Mouse (Mus musculus): ENCODE measurements around the gene Ano10.
"Not testable (repeated sequence)": the region's sequence is repeated elsewhere in the genome, so short reads cannot be mapped to it uniquely, and the experiment has no call there.

The Ano10 gene

DNA sequence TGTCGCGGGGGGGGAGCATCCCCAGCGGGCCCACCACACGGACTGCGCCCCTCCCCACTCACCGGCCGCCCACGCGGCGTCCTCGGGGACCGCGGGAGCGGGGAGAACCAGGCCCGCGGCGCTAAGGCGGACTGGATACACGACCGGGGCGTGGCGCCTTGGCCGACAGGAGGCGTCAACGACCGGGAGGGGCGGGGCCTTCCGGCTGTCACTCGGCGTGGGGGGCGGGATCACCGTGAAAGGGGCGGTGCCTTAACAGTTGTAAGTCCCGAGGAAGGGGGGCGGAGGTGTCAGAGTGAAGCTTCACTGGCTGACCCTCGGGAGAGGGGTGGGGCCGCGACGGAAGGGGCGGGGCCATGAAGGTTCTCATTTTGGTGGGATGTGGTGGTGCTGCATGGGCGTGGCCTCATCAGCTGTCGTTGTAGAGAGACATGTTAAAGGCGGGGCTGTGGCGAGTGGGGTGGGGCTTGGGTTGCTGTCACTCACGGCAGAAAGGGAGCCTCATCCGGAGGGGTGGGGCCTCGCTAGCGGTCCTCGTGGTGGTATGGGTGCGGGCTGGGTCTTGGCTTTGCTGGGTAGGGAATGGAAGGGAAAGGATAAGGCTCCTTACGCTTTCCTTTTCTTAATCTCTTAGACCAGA lies at the start of gene Ano10:
TSS of gene Ano10 (minus strand) at position 182 of the 640 bp plus-strand sequence.
- peak; percentile 99 for DNase-seq (ENCODE audit: low read depth, low spot score)

DNA sequence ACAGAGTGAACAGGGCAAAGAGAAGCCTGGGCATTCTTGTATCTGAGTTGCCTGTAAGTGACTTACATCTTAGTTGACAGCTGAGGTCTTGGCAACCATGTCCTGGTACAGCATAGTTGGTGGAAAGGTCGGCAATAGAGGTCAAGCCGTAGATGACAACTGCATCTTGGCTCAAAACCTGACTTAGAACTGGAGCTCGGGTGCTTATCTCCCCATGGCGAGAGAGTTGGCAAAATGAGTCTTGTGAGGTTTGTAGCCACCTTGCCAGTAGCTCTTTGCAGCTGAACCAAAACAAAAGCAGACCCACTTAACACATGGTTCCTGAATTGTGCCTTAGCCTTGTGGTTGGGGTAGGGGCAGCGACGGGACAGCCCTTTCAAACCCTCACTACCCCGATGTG lies 49.2 kb upstream of the Ano10 start:
- no peak for DNase-seq (ENCODE audit: low read depth, low spot score)

DNA sequence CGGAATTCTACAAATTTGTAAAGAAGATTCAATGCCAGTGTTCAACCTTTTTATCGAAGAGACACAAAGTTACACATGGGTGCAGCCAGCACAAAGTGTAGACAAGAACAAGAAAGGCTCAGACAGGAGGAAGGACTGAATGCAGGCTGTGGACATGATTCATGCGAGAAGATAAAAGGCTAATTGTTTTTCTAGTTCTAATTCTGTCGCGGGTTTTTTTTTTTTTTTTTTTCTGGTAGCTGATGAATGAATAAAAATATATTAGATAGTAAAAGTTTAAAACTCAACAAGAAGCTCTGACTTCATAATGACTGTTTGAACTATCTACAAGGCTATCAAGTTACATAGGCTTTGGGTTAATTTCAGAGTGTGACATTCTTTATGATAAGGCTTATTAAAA lies 45.7 kb upstream of the Ano10 start:
- no peak for DNase-seq (ENCODE audit: low read depth, low spot score)

DNA sequence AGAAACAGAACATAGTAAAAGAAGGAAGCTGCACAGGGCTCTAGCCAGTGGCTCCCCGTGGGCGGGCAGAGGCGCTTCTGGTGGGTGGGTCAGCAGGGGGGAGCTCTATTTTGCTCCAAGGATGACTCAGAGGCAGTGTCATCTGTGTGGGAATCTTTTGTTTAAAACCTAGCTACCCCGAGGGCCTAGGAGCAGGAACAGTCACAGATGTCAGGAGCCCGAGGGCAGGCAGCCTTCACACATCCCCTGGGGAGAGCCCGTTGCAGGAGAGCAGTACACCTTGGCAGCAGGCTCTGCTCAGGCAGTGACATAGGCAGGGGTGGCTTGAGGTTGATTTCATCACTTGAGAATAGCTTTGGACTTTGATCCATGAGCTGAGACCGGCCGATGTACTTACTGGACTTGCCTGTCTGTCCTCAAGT lies 43.3 kb upstream of the Ano10 start:
- DNase-seq (ENCODE audit: low read depth, low spot score): peak; percentile 59

DNA sequence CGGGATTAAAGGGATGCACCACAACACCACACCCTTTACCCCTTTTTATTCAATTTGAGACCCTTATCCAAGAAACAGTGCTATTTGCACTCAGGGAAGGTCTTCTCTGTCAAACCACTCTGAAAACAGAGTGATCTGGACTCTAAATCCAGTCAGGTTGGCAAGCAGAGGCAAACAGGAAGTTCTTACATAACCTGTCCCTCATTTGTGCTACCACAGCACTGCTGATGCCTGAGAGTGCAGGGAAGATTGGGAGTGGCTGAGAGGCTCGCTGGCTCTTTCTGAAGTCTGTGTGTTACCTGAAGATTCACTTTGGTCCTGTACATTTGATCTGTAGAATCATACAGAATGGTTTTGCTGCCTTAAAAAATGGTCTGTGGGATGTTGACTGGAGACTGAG lies 42.5 kb upstream of the Ano10 start:
- peak; percentile 61 for DNase-seq (ENCODE audit: low read depth, low spot score)

DNA sequence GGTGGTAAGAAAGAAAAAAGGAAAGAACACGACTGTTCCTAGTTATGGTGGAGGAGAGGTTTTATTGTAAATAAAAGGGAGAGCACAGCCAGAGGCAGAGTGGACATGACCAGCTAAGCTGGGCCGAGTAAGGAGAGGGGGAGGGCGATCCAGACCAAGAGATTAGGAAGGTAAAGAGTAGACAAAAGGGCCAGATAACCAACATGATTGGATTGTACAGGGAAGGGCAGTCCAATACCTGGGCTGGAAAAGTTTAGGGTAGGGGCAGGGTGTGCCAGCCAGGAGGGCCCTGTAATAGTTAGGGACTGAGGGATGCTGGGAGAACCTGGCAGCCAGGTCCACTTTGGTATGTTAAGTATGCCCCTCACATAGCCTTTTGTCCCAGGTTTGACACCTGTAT lies 34.0 kb upstream of the Ano10 start:
- no peak for DNase-seq (ENCODE audit: low read depth, low spot score)

DNA sequence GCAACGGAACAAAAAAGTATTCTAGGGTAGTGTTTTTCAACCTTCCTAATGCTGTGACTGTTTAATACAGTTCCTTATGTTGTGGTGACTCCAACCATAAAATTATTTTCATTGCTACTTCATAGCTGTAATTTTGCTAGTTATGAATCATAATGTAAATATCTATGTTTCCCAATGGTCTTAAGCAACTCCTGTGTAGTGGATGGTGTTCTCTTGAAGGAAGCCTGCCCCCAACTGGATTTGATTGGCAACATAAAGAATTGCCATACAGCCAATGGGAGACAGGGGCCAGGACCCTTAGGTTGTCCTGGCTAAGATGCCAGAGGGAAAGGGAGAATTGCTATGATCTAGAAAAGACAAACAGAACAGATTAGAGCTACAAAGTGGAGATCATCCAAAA lies 31.8 kb upstream of the Ano10 start:
- DNase-seq (ENCODE audit: low read depth, low spot score): no peak

DNA sequence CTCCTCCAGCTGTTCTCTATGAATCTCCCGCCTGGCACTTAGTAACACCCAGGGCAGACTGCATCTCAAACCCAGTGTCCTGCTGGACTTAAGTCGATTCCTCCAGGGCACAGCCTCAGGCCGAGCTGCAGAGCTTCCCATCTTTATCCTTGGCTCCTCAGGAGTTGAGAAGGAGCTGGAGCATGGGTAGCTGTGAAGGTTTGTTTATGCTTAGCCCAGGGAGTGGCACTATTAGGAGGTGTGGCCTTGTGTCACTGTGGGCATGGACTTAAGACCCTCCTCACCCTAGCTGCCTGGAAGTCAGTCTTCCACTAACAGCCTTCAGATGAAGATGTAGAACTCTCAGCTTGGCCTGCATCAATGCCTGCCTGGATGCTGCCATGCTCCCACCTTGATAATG lies 28.1 kb upstream of the Ano10 start:
- no peak for DNase-seq (ENCODE audit: low read depth, low spot score)

DNA sequence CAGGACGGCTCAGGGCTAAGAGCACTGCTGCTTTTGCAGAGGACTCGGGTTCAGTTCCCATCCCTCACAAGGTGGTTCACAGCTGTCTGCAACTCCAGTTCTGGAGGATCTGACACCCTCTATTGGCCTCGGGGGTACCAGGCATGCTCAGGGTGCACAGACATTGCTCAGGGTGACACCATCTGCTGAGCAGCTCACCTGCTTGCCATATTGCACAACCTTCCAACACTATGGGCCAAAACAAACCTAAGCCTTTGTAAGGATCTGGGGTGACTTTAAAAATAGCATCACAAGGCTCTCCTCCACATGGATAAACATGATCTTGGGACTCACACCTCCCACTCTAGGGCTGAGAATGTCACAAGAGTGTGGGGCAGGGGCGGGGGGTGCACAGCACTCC lies 26.4 kb upstream of the Ano10 start:
- DNase-seq (ENCODE audit: low read depth, low spot score): no peak

DNA sequence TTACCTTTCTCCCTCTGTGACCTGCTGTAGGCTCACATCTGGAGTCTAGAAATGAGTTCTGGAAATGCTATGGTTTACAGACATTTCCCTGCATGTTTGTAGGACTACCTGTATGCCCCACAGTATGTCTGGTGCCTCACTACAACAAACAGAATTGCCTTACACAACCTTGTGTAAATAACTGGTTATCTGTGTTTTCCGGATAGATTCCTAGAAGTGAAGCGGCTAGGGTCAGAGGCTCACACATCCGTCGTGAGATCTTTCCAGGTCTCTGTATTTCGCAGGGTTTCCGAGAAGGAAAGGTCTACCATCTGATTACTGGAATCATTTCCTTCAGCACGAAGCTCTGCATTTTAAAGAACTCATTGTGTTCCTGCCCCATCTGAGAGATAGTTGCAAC lies 22.3 kb upstream of the Ano10 start:
- DNase-seq (ENCODE audit: low read depth, low spot score): no peak

DNA sequence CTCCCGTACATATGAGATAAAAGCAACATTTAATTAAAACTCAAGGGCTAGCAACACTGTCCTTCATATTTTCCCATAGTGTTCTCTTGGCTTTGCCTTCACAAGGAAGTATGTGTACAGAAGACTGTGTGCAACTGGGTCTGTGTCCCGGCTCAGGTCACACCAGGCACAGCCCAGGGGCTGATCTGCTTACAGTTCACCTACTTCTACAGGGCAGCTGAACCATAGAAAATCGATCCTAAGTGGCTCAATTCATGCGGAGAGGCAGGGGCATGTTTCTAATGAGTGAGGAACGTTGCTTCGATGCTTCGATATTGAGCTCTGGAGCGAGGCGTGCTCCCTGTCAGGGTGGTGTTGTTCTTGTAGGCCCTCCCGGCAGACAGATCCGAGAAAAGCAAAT lies 21.3 kb upstream of the Ano10 start:
- DNase-seq (ENCODE audit: low read depth, low spot score): no peak

DNA sequence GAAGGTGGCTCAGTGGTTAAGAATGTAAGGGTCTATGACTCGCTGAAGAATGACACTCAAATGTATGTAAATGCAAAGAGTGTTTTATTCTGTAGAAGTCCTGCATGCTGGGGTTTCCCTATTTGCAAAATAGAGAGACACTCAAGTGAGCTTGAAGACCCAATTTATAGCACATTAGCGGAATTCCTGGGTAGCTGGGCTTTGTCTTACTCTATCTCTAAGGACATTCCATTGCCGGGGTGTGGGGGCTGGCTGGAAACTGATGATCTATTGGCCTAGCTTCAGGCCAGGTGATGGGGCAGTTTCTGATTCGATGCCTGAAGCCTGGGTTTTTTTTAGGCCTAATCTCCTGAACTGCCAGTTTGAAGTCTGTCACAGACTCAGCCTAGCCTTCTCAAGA lies 20.7 kb upstream of the Ano10 start:
- DNase-seq (ENCODE audit: low read depth, low spot score): no peak

DNA sequence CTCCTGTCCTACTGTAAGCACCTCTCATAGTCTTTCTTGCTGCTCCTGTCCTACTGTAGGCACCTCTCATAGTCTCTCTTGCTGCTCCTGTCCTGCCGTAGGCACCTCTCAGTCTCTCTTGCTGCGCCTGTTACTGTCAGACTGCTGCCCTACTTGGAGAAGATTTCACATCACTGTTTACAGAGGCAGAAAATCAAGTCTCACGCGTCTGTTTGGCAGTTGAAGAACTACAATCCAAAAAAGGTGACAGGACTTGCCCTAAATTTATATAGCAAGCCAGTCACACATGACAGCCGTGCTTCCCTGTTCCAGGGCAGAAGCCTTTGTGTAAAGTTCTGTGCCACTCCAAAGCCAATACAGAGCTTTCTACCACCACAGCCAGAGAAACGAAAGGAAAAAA lies 20.2 kb upstream of the Ano10 start:
- DNase-seq (ENCODE audit: low read depth, low spot score): peak; percentile 16

DNA sequence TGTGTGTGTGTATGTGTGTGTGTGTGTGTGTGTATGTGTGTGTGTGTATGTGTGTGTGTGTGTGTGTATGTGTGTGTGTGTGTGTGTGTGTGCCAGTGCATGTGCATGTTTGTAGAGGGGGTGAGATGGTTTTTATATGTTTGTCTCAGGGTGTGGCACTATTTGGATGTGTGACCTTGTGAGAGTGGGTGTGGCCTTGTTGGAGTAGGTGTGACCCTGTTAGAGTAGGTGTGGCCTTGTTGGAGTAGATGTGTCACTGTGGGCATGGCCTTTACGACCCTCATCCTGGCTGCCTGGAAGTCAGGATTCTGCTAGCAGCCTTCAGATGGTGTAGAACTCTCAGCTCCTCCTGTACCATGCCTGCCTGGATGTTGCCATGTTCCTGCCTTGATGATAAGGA lies 18.9 kb upstream of the Ano10 start:
- not testable (repeated sequence) for DNase-seq (ENCODE audit: low read depth, low spot score)

DNA sequence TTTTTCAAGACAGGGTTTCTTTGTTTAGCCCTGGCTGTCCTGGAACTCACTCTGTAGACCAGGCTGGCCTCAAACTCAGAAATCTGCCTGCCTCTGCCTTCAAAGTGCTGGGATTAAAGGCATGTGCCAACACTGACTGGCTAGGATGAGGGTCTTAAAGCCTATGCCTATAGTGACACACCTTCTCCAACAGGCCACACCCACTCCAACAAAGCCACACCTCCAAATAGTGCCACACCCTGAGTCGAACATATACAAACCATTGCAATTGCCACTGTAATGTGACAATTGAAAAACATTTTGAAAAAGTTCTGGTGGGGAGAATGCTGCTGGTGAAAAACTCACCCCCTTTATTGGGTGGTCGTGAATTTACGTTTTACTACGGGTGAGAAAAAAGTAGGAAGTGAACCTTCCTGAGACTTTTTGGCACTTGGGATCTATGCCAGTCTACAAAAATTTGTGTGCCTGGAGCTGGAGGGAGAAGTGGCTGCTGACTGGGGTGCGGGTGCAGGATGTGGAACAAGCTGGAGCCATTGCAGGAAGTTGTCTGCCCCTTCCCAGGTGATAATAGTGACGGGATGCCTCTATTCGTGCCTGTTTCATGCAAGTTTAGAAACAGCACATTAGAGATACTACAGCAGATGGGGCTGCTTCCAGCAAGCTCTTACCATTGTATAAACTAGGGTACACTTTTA lies 18.2 kb upstream of the Ano10 start:
- DNase-seq (ENCODE audit: low read depth, low spot score): no peak

DNA sequence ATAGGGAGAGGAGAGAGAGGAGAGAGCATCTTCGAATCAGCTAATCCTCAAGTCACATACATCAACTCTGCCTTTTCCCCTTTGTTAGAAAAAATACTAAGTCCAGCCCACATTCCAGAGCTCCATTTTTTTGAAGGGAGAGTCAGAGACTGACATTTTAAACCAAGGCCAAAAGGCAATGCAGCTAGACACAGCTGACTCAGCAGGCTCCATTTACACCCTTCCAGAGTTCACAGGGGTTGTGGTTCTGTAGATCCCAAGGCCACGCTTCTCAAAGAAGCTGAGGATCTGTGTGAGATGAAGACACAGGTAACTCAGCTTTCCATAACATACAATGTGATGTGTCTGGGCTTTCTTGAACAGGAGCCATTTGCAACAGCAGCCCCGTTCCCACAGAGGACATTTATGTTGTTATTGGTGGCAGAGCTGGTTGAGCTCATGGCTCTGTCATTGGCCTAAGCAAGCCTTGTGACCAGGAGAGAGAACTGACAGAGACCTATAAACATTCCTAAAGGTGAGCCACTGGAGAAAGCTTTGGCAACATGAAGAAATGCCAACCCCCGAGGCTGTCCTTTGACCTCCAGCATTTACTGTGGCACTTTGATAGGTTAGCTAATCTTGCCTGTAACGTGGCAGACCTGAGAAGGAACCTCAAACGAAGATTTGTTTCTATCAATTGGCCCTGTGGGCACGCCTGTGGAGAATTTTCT lies 17.0 kb upstream of the Ano10 start:
- DNase-seq (ENCODE audit: low read depth, low spot score): no peak

DNA sequence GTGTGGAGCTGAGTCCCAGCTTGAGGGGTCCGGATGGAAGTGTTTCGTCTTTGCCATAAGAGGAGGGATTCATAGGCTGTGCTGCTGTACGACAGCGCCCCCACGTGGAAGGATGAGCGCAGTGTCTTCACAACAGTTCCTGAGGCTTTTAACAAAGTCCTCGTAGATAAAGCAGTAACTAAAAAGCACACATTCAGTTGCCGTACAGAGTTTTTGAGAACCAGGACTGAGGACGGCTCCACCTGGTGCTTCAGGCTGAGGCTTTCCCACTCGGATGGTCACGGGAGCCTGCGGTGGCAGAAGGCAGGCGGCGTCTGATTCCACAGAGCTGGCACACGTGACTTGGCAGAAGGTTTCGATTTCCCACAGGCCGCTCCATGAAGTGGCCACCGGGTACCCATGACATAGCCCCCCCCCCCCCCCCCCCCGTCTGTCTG lies 16.4 kb upstream of the Ano10 start:
- DNase-seq (ENCODE audit: low read depth, low spot score): peak; percentile 94

DNA sequence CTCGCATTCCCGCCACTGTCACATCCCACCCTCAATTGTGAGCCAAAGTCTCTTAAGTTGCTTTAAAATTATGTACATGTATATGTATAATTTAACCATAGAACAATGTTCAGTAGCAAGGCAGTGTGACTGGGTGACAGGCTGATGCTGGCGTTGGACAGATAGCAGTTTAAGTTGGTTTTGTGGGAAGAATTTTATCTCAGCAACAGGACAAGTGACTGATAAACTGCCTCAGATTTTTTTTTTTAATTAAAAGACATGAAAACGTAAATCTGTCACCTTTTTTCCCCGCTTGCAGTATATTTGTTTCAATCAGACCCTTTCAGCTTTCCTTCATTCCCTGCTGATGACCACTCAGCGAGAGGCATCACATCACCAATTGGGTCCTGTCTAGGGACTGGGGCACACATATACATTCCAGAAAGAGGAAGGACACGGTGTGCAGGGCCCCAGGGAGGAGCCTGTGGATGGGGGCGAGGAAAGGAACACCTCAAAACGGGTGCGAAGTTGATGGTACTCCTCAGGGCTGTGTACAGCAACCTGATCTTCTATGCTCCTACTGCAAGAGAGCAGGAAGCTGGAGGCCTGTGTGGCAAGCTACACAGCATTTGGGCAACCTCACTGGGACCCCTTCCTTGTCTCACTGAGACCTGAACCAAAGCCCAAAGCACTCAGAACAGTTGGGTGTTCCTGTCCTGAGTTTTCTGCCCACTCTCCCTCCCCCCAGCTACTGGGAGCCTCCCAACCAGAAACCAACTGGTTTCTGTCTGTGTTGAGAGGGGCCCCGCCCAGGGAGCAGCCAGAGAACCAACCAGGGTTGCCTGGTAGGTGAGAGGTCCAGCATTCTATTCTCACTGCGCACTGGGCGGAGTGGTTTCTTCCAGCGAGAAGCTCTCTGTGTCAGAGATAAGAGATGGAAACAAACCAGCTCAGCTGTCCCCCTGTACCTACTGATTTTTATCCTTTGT lies 15.1 kb upstream of the Ano10 start:
- no peak for DNase-seq (ENCODE audit: low read depth, low spot score)

DNA sequence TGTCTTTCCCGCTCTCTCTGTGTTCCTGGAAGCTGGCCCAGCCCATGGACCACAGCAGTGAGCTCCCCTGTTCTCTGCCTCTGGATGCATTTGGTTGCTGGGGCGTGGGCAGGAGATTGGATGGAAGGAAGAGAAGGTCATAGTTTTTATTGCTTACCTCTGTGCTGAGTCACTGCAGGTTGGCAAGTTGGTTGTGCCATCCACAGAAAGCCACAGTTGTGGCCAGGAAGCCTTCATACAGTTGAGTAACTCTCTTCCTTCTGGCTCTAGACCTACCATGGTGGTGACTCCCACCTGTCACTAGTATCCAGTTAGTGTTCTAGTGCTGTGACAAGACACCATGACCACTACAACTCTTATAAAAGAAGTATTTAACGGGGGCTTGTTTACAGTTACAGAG lies 11.1 kb upstream of the Ano10 start:
- DNase-seq (ENCODE audit: low read depth, low spot score): no peak

DNA sequence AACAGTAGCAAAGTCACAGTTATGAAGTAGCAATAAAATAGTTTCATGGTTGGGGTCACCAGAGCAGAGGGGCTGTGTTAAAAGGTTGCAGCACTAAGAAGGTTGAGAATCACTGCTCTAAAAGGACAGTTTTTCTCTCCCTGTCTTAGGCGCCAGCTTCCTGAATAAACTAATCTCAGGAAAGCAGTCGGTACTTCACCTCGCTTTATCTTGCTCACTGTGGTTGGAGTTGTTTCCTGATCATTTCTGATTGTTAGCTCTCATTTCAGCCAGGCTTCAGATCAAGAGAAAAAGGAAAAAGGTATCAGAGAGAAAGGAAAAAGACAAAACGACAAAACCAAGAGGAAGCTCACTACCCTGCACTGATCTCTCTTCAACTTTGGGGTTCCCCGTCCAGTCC lies 1.9 kb upstream of the Ano10 start:
- no peak for DNase-seq (ENCODE audit: low read depth, low spot score)

DNA sequence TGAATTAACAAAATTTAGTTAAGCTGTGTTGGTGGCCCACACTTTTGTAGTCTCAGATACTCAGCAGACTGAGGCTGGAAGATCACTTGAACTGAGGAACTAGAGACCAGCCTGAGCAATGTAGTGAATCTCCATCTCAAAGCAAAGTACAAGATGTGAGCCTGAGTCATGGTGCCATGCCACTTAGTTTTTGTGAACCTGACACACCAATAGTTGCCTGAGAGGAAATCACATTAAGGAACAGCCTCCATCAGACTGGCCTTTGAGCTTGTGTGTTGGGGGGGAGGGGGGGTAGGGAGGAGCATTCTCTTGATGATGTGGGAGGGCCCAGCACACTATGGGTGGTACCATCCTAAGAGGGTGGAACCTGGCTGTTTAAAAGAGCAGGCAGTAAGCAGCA lies 1.2 kb upstream of the Ano10 start:
- DNase-seq (ENCODE audit: low read depth, low spot score): no peak

DNA sequence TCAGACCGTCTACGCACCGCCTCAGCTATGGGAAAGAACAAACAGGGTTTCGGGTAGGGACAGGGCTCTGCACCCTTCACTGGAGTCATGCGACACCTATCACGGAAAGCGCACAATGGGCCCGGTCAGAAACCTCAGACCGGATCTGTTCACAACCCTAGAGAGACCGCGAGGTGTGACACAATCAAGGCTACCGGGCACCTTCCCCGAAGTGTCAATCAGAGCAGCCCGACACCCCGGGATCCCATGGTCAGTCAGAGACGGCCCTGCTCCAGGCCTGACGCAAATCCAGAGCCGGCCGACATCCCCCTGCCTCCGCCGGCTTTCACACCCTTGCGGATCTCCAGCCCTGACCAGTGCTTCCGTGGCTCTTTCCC lies 370 bp downstream of the Ano10 start:
- peak; percentile 56 for DNase-seq (ENCODE audit: low read depth, low spot score)
